Mouse (Mus musculus) common myeloid progenitor, adult 5-6 weeks (primary cell): ENCODE measurements around the gene Commd2. TPM values are rescaled to one million over a fixed set of nuclear protein-coding genes. Genes with fewer than 3 reads are reported as not detected.

Experiments used
- ATAC-seq: replicated peaks from 2 replicates; pipeline ENCODE4 v1.8.0; 2016; ENCODE audit warnings: low read depth, mild to moderate bottlenecking, moderate TSS enrichment, inconsistent platforms; ENCODE audit not compliant: poor library complexity, severe bottlenecking
- total RNA-seq: library from RNA; stranded (forward); fragments of 200-1000, 187-1606 nt; gene quantifications from 2 replicates; pipeline ENCODE4 v1.2.3, GENCODE M21; 2017

Commd2 gene
- 17.9 and 24.4 TPM in 2 replicates for total RNA-seq

GRCm38 (mm10) chr3:57651231-57651864, at the start of gene Commd2:
TSS of gene Commd2 (minus strand) at chr3:57651715.
- peak; percentile 97 for ATAC-seq

GRCm38 (mm10) chr3:57696779-57697178, 45.3 kb upstream of the Commd2 start:
- no peak for ATAC-seq

DNA sequence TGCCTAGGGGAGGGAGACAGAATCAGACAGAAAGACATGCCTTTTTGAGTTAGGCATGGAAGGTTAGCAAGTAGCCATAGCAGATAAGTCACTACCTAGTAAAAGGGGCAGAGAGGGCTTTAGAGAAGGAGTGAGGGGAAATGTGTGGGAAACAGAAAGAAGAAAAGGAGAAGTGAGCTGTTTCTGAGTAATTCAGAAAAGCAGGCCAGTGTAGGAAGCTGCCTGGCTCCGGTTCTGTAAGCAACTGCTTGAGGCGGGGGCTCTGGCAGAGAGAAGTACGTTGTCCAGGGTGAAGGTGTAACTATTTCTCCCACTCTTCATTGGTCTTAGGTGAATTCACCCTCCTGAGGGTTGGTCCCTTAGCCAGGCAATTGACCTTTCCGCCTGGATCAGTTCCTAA, 44.7 kb upstream of the Commd2 start:
- ATAC-seq: peak; percentile 74

DNA sequence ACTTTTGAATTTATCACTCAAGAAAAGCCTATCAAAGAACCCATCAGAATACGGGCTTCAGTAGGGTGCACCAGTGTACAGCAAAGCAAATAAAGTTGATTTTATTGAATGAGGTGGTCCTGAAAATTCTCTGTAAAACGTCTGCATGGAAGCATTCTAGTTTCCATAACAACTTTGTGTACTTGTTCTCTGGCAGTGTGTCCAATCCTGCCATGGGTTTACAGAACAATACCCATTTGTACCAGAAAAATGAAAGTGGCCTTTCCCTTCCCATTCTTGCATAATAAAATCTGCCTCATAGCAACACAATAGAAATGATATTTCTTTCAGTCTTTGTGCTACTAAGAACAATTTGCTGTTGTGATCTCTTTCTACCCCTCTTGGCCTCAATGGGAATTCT, 41.2 kb upstream of the Commd2 start, which contains the start of gene Ankub1:
Gene Ankub1 (minus strand): TSS at position 81 of the 400 bp plus-strand sequence.
- no peak for ATAC-seq

DNA sequence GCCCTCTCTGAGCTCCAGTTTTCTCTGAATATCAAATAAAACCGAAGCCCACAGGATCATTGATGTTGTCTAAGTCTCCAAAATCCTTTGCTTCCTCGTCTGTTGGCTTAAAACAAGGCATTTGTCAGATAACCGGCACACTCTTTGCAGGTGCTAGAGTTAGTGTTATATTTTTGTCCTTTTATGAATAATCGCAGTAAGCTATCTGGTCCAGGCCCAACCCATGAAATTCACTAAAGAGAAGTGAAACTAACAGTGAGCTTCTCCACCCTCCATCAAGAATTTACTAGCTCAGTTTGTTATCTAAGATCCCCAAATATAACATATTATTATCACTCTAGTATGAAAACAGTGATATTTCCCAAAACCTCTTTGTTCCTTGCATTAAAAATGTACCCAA, 40.3 kb upstream of the Commd2 start:
- ATAC-seq: peak; percentile 51; the same call in 1 of the 2 replicates

DNA sequence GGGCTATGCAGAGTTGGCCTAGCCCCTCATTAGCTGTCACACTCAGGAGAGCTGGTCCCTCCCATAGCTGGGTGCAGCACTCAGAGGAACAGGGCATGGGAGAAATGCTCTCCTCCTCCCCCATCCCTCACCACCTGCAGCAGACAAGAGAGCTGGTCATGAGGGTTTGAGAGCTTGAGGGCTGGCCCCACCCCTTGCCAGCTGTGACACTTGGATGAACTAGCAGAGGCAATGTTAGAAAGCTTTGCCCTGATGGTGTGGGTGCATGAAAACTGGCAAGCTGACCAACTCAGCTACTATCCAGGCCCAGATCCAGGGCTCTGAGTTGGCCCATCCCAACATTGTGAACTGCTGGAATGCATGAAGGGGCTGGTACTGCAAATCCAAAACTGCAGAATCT, 26.3 kb upstream of the Commd2 start:
- ATAC-seq: no peak

DNA sequence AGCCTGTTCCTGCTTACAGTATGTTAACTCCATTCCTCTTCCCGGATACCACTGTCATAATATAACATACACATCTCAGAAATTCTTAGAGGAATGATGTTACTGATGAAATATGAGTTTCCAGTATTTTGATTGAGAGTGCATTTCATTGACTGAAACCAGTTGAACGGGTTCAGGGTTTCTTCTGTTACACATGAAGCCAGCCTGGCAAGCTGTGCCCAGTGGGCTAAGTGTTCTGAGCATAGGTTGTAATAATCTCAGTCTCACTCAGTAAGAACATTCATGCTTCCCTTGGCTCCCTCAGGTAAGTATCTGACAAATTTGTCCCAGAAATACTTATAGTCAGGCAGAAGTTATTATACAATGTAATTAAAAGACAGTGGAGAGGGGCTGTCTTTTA, 22.6 kb upstream of the Commd2 start:
- ATAC-seq: no peak

- ATAC-seq: peak; percentile 99
Observed at GRCm38 (mm10) chr3:57673586-57673985, 22.1 kb upstream of the Commd2 start.

DNA sequence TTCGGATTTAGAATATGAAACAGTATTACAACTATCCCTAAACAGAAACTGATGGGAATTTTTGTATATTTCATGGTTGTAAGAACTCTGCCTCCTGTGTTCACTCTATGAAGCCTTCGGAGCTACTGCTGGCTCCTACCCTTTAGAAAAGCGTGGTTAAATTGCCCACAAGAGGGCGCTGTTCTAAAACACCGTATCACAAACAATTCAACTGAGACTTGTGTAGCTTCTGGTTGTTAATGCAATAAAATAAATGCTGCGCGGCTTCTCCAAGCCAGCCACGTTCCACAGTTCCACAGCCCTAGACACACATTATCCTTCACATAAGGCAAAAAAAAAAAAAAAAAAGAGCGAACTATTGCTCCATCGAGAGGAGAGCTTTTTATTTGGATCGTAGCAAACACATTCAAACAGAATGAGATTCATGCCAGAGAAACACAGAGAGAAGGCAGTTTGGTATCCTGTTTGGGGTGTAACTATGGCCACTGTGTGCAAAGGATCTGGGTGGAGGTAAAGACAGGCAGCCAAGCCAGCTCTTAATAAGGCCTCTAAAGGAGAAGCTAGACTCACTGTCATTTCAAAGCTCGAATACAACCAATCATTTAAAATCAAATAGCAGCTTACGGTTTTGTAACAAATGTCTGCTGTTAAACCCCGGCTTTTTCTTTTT, 15.7 kb upstream of the Commd2 start:
- peak; percentile 90 for ATAC-seq

- no peak for ATAC-seq
Observed at GRCm38 (mm10) chr3:57665880-57666279, 14.4 kb upstream of the Commd2 start.

GRCm38 (mm10) chr3:57664682-57665081, 13.2 kb upstream of the Commd2 start:
- ATAC-seq: no peak

DNA sequence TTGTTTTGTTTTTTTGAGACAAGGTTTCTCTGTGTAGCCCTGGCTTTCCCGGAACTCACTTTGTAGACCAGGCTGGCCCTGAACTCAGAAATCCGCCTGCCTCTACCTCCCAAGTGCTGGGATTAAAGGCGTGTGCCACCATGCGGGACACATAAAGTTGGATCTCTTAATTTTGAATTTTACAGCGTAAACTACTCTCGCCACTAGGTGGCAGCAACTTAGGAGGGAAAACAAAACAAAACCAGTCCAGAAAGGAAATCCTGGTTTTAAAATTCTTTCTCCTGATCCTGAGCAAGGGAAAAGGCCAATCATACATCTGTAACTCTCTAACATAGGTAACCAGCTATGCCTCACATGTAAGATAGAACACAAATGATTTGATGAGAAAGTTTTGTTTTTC, 12.2 kb upstream of the Commd2 start:
- peak; percentile 52; the same call in 1 of the 2 replicates for ATAC-seq

DNA sequence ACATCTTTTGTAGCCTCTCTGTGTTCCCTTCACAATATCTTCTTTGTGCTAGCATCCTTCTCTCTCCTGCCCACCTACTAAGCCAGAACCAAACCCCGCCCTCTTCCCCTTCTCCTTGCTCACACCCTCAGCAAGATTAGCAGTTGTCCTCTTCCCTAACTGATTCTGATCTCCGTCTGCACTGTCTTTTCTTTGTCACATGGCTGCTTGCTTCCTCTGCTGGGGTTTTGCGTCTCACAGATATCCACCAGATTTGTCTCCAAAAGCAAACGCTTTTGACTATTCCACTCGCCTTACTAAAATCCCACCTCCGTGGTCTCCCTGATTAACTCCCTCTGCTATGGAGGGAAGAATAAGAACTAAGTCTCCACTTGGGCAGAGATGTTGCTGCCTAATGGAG, 7.1 kb upstream of the Commd2 start:
- no peak for ATAC-seq

- no peak for ATAC-seq
Observed at GRCm38 (mm10) chr3:57653646-57654045, 2.1 kb upstream of the Commd2 start.

DNA sequence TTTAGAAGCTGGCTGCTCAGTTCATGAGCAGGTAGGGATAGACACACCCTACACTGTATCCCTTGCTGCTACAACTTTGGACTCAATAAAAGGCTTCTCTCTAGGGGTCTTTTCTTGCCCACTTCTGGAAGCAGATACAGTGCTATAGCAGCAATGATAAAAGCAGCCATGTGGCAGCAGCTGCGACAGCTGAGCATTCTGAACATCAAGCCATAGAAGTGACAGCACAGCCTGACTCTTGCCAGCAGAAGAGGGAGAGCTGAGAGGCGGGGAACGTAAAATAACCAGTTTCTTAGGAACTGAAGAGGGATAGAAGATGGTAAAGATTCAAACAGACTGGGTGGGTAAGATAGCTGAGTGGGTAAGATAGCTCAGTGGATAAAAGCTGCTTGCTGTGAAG, 970 bp upstream of the Commd2 start:
- ATAC-seq: no peak

DNA sequence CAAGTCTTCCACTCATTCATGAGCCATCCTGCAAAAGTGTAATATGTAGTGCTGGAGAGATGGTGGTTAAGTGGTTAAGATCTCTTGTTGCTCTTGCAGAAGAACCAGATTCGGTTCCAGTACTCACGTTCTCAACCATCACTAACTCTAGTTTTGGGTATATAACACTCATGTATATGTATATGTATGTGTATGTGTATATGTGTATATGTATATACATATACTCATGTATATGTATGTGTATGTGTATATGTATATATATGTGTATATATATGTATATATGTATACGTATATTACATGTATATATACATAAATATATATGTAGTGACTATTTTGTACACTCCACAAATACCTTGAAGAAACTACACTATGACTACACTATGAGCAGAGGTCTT, 347 bp upstream of the Commd2 start:
- no peak; the same call in 1 of the 2 replicates for ATAC-seq

- no peak for ATAC-seq
Observed at GRCm38 (mm10) chr3:57643191-57643590, 8.3 kb downstream of the Commd2 start.

DNA sequence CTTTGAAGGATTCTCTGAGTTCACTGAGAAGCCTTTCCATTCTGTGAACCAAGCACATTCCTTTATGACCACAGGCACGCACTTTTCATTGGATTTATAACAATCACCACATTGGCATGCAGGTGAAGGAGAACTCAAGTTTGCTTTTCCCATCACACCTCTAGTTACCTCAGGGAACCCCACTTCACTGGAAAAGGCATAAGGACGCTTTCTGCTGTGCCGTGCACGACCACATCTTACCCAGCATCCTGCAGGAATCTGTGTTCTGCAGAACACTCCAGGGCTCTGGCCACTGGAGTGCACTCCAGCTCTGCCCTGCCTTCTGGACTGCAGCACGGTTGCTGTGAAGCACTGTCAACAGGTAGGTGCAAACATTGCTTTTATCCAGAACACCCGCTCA, 13.9 kb downstream of the Commd2 start:
- no peak for ATAC-seq

DNA sequence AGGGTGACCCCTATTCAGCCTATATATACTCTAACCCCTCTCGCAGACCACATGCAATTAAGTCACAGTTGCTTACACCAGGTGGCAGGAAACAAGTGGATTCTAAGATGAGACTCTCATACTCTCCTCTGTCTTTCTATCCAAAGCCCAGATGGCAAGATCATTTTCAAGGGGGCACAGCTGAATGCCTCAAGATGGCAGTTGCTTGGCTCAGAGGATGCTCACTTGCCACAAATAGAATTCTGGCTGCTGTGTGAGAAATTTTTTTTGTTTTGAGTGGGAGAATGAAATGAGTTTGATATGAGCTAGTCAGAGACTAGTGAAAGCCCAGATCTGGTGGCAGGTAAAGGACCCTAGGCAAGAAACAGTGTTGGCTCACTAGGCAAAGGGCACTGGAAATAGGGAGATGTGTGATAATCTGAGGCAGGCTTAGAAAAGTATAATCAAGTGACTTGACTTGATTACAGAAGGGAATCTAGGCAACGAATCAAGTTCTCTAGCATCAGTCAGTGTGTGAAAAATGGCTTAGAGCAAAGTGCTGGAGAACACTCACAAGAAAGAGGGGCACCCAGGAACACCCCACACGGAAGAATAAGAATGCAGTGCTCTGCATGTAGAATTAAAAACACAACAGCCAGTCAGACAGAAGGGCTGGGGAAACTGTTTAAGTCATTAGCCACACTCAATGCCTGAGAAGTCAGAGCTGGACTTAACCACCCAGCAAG, 16.6 kb downstream of the Commd2 start:
- ATAC-seq: no peak

DNA sequence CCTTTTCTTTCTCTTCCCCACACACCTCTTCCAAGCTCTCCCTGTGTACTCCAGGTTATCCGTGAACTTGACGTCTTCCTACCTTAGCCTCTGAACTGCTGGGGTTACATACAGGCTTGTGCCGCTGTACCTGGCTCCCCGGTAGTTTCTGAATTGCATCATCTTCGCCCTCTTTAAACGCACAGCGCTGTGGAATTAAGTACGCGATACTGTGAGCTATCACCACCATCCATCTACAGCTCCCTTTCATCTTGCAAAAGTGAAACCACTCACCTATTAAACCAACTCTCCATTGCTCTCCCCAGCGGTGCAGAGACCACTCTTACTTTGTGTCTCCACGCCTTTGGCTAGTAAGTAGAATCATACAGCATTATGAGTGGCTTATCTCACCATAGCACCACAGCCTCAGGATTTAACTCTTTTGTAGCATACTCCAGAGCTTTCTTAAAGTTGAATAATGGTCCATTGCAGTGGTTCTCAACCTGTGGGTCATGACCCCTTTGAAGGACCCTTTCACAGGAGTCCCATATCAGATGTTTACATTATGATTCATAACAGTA, 24.5 kb downstream of the Commd2 start:
- ATAC-seq: no peak
